Mouse (Mus musculus) monocyte, adult 5-6 weeks (primary cell): ENCODE results near the gene S1pr5. TPM values are rescaled to one million over a fixed set of nuclear protein-coding genes. Genes with fewer than 3 reads are reported as not detected.
A peak's percentile ranks its signal among the peaks of the same experiment; 100 is the strongest.
"Not testable (repeated sequence)": the region's sequence is repeated elsewhere in the genome, so short reads cannot be mapped to it uniquely, and the experiment has no call there.

ENCODE experiments used
- ATAC-seq: fragments of 153-309, 156-312 bp; replicated peaks from 2 replicates; pipeline ENCODE4 v1.8.0; 2017; ENCODE audit warnings: mild to moderate bottlenecking; ENCODE audit not compliant: low TSS enrichment, insufficient number of reproducible peaks, severe bottlenecking, poor library complexity, low FRiP score
- total RNA-seq: library from RNA; stranded (forward); fragments of 200-1000, 200-491, 200-594 nt; gene quantifications from 3 replicates; pipeline ENCODE4 v1.2.3, GENCODE M21; 2017

S1pr5 gene
- total RNA-seq, 1 experiment from 2014 or later = 308 TPM

GRCm38 (mm10) chr9:21219820-21220219 lies 28.4 kb downstream of the S1pr5 start:
- no peak for ATAC-seq

DNA sequence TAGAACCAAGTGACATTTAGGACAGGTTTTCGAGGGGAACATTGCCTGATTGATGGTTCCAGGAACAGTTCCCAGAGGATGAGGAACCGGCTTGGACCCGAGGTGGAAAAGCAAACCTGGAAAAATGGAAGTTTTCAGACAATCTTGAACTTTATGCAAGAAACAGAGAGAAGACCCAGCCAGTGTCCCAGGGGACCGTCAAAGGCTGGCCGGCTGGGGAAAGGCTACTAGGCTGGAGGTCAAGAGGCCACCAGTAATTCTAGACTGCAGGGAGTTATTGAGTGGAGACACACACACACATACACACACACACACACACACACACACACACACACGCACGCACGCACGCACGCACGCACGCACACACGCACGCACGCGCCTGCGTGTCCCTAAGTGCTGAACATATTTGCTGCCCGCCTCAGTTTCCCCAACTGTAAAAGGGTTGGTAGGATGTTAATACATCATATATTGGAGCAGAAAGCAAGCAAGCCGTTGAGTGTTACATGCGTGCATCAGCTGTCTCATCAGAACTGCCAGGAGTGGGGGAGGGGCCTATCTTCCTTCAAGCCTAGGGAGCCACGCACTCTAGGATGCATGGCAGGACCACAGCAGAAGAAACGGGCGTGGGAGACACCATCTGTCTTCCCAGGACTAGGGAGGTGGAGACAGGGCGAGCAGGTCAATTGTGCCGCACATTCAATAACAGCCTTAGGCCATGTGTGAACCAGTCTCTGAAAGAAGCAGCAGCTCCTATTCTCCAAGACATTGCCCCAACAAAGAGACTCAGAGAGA lies 32.0 kb downstream of the S1pr5 start:
- ATAC-seq = no peak

DNA sequence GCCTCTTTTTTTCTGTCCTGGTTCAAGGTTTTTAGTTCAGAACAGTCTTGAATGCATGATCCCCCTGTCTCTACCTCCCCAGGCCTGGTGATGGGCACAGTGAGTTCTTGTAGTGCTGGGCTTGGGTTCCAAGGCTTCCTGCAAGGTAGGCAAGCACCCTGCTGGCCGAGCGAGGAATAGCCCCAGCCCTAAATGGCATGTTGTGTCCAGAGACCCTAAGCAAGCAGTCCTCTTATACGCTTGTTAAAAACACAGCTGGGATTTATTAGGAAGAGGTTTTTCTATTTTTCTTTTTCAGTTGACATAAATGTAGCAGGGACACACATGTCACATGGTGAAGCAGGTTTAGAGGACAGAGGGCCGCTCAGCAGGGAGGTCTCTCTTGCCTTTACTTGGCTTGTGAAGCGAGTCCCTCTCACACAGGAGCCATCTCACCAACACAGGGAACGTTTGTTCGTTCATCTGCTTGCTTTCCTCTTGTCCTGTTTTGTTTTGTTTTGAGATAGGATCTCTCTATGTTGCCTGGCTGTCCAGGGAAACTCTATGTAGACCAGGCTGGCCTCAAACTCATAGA lies 34.5 kb downstream of the S1pr5 start:
- no peak for ATAC-seq

- ATAC-seq = no peak
These were observed 36.6 kb downstream of the S1pr5 start for GRCm38 (mm10) chr9:21211624-21212023.

GRCm38 (mm10) chr9:21210821-21211220 lies 37.4 kb downstream of the S1pr5 start:
- no peak for ATAC-seq

- no peak for ATAC-seq
These were observed 39.6 kb downstream of the S1pr5 start for GRCm38 (mm10) chr9:21208626-21209025.

DNA sequence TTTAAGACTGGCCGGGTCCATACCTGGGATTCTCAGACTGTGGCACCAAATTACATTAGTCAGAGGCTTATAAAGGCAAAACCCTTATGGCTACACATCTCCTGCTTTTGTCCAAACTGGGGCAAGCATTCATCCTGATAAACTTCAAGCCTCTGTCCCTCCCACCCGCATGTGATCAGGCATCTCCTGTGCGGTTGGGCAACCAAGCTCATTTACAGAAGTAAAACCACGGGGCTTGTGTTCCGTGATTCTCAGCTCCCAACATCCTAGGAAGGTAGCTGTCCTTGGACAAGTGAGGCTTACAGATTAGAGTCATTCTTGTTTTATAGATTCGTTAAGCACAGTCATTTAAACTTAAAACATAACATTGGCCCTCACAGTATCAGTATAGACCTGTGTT lies 41.4 kb downstream of the S1pr5 start:
- ATAC-seq = no peak

DNA sequence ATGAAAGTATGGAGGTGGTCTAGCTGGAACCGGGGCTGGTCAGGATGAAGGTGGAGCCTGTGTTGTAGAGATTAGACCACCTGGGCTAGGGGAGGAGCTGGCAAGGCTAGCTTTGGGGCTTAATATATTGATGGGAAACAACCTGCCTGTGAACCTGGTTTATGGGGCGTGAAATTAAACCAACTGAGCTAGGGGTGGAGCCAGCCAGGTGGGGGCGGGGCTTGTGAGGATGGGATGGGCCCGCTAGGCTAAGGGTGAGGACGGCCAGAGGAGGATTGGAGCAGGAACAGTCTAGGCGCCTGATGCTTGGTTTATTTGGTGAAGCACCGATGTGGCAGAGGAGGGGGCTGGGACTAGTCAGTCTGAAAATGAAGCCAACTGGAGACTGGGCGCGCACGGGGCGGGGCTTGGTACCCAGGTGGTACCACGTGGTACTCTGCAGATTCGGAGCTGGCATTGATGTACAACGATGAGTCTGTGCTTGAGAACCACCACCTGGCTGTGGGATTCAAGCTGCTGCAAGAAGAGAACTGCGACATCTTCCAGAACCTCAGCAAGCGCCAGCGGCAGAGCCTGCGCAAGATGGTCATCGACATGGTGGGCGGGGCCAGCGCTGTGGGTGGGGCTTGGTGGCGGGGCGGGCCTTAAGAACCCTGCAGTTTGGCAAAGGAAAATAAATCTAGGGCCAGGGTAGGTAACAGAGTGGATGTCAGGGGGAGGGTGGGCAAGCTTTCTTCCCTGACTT lies 43.5 kb downstream of the S1pr5 start:
- no peak; the same call in 1 of the 2 replicates for ATAC-seq

DNA sequence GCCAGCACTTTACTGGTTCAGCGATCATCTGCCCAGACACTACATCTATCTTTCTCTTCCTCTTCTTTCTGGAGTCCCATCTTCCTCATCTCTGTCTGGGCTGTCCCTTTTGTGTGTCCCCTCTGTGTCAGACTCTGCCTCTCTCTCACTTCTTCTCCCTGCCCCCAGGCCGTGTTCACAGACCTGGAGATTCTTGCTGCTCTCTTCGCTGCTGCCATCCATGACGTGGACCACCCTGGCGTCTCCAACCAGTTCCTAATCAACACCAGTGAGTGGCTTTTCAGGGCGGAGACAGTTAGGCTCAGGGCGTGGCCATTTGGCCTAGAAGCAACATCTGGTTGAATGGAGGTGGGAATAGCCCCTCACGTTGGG lies 44.1 kb downstream of the S1pr5 start:
- no peak for ATAC-seq

GRCm38 (mm10) chr9:21198960-21199359 lies 49.3 kb downstream of the S1pr5 start:
- no peak for ATAC-seq

- no peak for ATAC-seq
These were observed 50.3 kb downstream of the S1pr5 start for GRCm38 (mm10) chr9:21197981-21198380.

DNA sequence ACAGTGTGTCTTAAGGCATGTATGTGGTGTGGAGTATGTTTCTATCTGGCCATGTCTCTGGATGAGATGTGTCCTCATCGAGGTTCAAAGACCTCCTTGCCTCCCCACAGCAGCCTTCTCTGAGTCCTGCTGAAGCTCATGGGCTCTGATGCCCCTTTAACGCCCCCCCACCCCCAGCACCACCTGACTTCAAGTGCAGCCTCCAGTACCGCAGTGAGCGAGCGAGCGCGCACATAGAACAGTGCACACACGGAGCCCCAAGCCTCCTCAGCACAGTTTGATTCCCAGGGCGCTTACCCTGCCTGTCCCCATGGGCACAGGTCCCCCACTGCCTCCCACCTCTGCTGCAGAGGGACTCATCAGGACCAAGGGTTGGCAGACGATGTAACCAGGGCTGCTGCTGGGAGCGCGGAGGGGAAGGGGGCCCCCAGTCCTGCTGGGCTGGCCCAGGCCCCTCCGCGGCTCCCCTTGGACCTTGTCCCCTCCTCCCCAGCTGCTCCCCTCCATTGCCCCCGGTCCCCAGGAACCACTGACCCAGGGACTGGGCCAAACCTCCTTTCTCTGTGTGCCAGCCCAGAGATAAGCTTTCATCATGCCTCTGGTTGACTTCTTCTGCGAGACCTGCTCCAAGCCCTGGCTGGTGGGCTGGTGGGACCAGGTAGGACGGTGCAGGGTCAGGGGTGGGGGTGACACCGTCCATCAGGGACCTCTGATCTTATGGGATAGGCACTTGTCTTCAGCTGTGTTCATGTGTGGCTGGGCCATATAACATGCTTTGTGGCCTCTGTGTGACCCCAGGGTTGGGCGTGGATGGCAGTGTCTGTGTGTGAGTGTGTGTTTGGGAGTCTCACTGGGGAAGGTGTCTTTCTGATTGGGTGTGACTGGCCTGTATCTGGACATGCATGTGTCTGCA lies 51.5 kb downstream of the S1pr5 start:
- no peak for ATAC-seq

DNA sequence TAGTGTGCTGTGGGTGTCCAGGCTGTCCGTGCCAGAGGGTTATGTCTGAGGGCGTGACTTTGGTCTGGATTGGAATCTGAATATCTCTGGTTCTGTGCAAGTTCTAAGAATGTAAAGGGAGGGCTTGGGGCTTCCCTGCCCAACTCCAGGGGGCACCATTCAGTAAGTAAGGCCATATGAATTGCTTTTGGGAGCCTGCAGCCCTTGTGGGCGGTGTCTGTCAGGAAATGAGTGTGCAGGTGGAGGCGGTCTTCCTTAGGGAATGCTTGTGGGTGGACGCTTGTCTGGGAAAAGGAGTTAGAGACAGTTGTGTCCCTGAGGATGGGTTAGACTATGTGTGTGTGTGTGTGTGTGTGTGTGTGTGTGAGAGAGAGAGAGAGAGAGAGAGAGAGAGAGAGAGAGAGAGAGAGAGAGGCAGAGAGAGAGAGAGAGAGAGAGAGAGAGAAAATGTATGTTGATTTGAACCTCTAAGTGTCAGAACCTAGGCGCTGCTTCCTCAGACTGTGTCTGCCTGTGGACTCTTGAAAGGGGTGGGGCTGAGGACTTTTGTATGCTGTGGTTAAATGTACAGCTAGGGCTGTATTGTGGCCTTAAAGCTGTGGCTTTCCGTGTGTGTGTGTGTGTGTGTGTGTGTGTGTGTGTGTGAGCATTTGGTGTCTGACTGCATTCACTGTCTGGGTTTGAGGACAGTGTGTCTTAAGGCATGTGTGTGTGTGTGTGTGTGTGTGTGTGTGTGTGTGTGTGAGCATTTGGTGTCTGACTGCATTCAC lies 52.3 kb downstream of the S1pr5 start:
- not testable (repeated sequence) for ATAC-seq

DNA sequence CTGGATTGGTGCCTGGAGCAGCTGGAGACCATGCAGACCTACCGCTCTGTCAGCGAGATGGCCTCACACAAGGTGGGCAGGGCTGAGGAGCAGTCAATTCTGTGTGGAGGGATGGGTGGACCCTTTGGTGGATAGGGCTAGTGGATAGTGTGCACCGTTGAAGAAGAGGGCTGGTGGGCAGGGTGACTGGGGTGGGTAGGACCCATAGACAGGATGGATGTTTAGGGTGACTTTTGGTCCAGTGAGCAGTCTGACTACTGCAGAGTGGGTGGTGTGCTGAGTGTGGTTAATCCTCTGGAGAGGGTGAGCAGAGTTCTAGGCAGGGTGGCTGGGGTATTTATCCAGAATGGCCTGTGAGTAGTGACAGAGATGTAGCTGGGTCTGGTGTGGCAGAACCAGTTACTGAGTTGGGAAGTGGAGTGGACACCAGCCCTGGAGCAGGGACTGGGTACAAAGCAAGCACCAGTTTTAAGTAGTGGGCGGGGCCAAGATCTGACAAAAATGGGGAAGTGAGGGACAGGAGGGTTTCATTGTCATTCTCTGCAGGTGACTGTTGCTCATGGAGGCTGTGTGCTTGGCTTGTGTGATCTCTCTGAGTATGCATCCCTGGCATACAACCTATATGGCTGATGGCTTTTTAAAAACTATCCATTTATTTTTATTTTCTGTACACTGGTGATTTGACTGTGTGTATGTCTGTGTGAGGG lies 53.3 kb downstream of the S1pr5 start:
- ATAC-seq = peak; percentile 57; the same call in 1 of the 2 replicates

GRCm38 (mm10) chr9:21193786-21194185 lies 54.5 kb downstream of the S1pr5 start:
- no peak for ATAC-seq
